Mouse (Mus musculus) ES-E14 (cell line): Measurements from ENCODE around the gene Rhbdf1.

ENCODE experiments used
- CHD2 ChIP-seq: IDR thresholded peaks from 2 replicates; pipeline ENCODE4 v1.6.1; 2014; ENCODE audit warnings: mild to moderate bottlenecking, low read depth, low read length, inconsistent platforms
- HCFC1 ChIP-seq: IDR thresholded peaks from 2 replicates; pipeline ENCODE4 v1.6.1; 2012; ENCODE audit warnings: low read length, inconsistent platforms, borderline replicate concordance; ENCODE audit not compliant: insufficient read depth
- MAFK ChIP-seq: IDR thresholded peaks from 2 replicates; pipeline ENCODE4 v1.6.1; 2014; ENCODE audit warnings: mild to moderate bottlenecking, low read depth, low read length, inconsistent platforms; ENCODE audit not compliant: insufficient read depth
- ZC3H11A ChIP-seq: IDR thresholded peaks from 2 replicates; pipeline ENCODE4 v1.6.1; 2012; ENCODE audit warnings: low read depth, mild to moderate bottlenecking, inconsistent platforms, low read length, borderline replicate concordance
- ZNF384 ChIP-seq: IDR thresholded peaks from 2 replicates; pipeline ENCODE4 v1.6.1; 2012; ENCODE audit warnings: low read depth, low read length, inconsistent platforms

DNA sequence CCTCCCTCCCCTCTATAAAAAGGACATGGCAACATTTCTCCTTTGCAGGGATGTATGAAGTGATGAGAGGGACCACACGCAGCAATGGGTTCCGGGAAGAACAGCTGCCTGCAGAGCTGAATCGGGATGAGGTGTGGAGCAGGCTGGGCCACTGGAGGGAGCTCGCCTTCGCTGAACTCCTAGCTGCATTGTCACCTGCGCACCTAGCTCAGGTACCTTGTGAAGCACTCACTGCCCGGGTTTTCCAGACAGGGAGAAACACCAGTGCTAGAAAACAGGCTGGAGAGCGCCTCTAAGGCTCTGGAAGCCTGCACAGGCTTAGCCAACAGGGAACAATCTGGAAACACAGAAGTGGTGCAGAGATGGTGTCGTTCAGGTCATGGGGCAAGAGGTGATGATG lies 60.6 kb downstream of the Rhbdf1 start:
- TF ChIP-seq MAFK (no peak), CHD2 (no peak), ZNF384 (no peak), HCFC1 (no peak), ZC3H11A (no peak)
